Mouse (Mus musculus) G1E (cell line): ENCODE measurements around the gene St6gal1. TPM values are rescaled to one million over a fixed set of nuclear protein-coding genes. Genes with fewer than 3 reads are reported as not detected.

Experiments
- ATAC-seq: 2 replicates; pipeline ENCODE4 v1.8.0; 2016; ENCODE audit warnings: mild to moderate bottlenecking; ENCODE audit not compliant: insufficient number of reproducible peaks, poor library complexity, low FRiP score, severe bottlenecking; ENCODE audit errors: extremely low read depth
- DNase-seq: peaks from one replicate; pipeline ENCODE4 v3.0.0; 2012; ENCODE audit warnings: low spot score
- H3K27me3 ChIP-seq: 2 replicates; pipeline ENCODE4 v1.6.1; 2012; ENCODE audit warnings: mild to moderate bottlenecking, low read length, inconsistent platforms; ENCODE audit not compliant: insufficient read depth
- H3K36me3 ChIP-seq: replicated peaks from 2 replicates; pipeline ENCODE3; 2012; ENCODE audit warnings: mild to moderate bottlenecking, inconsistent platforms
- H3K4me1 ChIP-seq: 2 replicates; pipeline ENCODE4 v1.6.1; 2012; ENCODE audit warnings: low read depth, low read length, inconsistent platforms, mixed read lengths; ENCODE audit not compliant: insufficient read depth
- H3K4me3 ChIP-seq: 2 replicates; pipeline ENCODE4 v1.5.1; 2012; ENCODE audit warnings: low read depth, mild to moderate bottlenecking, inconsistent platforms, low read length, moderate library complexity, mixed read lengths
- H3K9me3 ChIP-seq: replicated peaks from 2 replicates; pipeline ENCODE4 v1.6.1; 2012; ENCODE audit warnings: inconsistent platforms
- CTCF ChIP-seq: IDR thresholded peaks from 2 replicates; pipeline ENCODE4 v1.5.1; 2012; ENCODE audit warnings: low read depth, low read length, inconsistent platforms, mixed read lengths
- GATA1 ChIP-seq: IDR thresholded peaks from 2 replicates; pipeline ENCODE4 v1.6.1; 2012; ENCODE audit warnings: borderline replicate concordance, low read length, inconsistent platforms, mixed read lengths
- GATA2 ChIP-seq: IDR thresholded peaks from 2 replicates; pipeline ENCODE4 v1.6.1; 2012; ENCODE audit warnings: low read depth, low read length, inconsistent platforms, borderline replicate concordance
- POLR2AphosphoS5 ChIP-seq: IDR thresholded peaks from 2 replicates; pipeline ENCODE4 v1.6.1; 2012; ENCODE audit warnings: low read depth, low read length, inconsistent platforms; ENCODE audit not compliant: insufficient replicate concordance
- TAL1 ChIP-seq: conservative IDR thresholded peaks from 2 replicates; pipeline ENCODE4 v1.6.1; 2012; ENCODE audit warnings: low read depth, low read length, inconsistent platforms, mixed read lengths
- polyA plus RNA-seq: library from polyadenylated mRNA; stranded (reverse); fragments of >175 nt; gene quantifications from 2 replicates; pipeline ENCODE4 v1.2.3, GENCODE M21; 2012
- total RNA-seq, 2 experiments: library from RNA; stranded (forward) in 1 of 2; stranded (reverse) in 1 of 2; fragments of 200-1000 nt in 1 of 2; fragments of >200 nt in 1 of 2; fragmentation: Nextera tagmentation in 1 of 2; gene quantifications; 2 replicates each; pipeline ENCODE4 v1.2.3; 2014 to 2017

Gene St6gal1
- total and polyA plus RNA-seq, 3 experiments = 0.24 to 4.0 (median 3.0) TPM

GRCm38 (mm10) chr16:23287312-23288040, 62.9 kb downstream of the St6gal1 start:
- H3K9me3 ChIP-seq = no peaks in the 10 kb centered on the region; the same call in 1 of the 2 replicates
- no peak overlapping the region for H3K4me3 ChIP-seq
- no peak for ATAC-seq
- TF ChIP-seq GATA1 = no peak
- no peak for TF ChIP-seq TAL1
- TF ChIP-seq GATA2 = no peak
- no peak for TF ChIP-seq POLR2AphosphoS5
- no peak for TF ChIP-seq CTCF
- H3K36me3 ChIP-seq = no peaks in the 10 kb centered on the region
- H3K4me1 ChIP-seq = peaks cover 4% of the 10 kb centered on the region; the same call in 1 of the 2 replicates
- no peaks in the 10 kb centered on the region for H3K27me3 ChIP-seq
- DNase-seq = no peak

DNA sequence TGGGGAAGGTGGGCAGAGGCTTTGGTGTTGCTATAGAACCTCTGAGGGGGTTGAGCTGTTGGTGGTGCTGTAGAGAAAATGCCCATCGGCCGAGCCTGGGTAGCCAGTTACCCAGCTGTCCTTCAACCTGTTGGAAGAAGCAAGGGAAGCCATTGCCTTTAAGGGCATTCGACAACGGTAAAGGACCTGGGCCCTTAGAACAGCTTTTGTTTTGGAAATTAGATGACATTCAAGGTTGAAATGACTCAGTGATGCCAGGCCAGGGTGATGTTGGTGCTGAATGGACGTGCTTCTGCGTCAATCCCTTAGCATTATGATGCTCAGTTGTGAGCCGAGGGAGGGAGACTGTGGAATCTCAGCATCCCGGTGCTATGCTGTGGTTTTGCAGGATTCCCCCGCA, 63.6 kb downstream of the St6gal1 start:
- no peak overlapping the region for H3K4me3 ChIP-seq
- TF ChIP-seq GATA1 (no peak), POLR2AphosphoS5 (no peak), GATA2 (no peak), TAL1 (no peak), CTCF (no peak)
- H3K36me3 ChIP-seq = no peaks in the 10 kb centered on the region
- ATAC-seq (no peak), DNase-seq (no peak)
- H3K4me1 ChIP-seq = no peaks in the 10 kb centered on the region
- H3K27me3 ChIP-seq = no peaks in the 10 kb centered on the region
- no peaks in the 10 kb centered on the region; the same call in 1 of the 2 replicates for H3K9me3 ChIP-seq

GRCm38 (mm10) chr16:23289424-23289823, 64.9 kb downstream of the St6gal1 start:
- no peak for DNase-seq
- Histone ChIP-seq H3K9me3 (no peaks in the 10 kb centered on the region; the same call in 1 of the 2 replicates), H3K4me1 (no peaks in the 10 kb centered on the region), H3K4me3 (no peak overlapping the region), H3K27me3 (no peaks in the 10 kb centered on the region), H3K36me3 (no peaks in the 10 kb centered on the region)
- TF ChIP-seq GATA2 = no peak
- no peak for TF ChIP-seq POLR2AphosphoS5
- no peak for TF ChIP-seq TAL1
- no peak for TF ChIP-seq CTCF
- TF ChIP-seq GATA1 = no peak
- no peak for ATAC-seq

DNA sequence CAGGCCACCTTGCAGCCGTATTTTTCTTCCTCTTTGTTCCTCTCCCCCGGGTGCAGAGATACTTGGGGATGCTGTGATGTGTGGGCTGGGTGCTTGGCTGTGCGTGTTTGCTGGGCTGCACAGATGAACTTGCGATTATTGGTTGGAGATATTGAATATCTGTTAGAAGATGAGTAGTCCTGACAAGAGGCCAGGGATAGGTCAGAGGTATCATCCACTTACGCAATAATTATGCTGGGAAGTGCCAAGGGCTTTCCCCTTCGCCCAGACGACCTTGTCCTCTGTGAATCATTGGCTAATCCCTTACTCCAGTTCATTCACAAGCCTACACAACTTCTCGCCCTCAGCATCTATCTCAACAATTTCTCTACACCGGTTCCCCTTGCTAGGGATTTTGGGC, 65.6 kb downstream of the St6gal1 start:
- Histone ChIP-seq H3K4me1 (no peaks in the 10 kb centered on the region), H3K27me3 (no peaks in the 10 kb centered on the region), H3K36me3 (no peaks in the 10 kb centered on the region), H3K9me3 (no peaks in the 10 kb centered on the region; the same call in 1 of the 2 replicates), H3K4me3 (no peak overlapping the region)
- DNase-seq = no peak
- TF ChIP-seq GATA1 = no peak
- no peak for TF ChIP-seq POLR2AphosphoS5
- TF ChIP-seq TAL1 = no peak
- no peak for TF ChIP-seq CTCF
- TF ChIP-seq GATA2 = no peak
- no peak for ATAC-seq

DNA sequence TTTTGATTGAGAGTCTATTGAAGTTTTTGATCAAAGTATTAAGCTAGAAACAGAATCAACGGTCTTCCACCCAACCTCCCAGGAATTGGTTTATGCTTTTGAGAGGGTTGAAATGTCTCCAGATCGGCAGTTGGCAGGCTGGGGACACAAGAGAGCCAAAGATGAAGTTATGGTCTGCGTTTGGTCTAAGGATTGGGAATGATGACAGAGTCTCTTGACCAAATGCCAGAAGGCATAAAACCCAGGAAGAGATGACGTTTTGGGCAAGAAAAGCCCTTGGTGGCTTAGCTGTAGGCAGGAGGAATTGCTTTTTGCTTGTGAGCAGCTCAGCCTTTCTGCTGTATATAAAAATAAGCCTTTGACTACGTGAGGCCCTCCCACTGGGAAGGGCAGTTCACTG, 67.0 kb downstream of the St6gal1 start:
- no peak for ATAC-seq
- no peaks in the 10 kb centered on the region for H3K36me3 ChIP-seq
- no peaks in the 10 kb centered on the region for H3K27me3 ChIP-seq
- no peak overlapping the region for H3K4me3 ChIP-seq
- H3K9me3 ChIP-seq = no peaks in the 10 kb centered on the region
- TF ChIP-seq CTCF (no peak), GATA1 (no peak)
- H3K4me1 ChIP-seq = no peaks in the 10 kb centered on the region
- DNase-seq = no peak

DNA sequence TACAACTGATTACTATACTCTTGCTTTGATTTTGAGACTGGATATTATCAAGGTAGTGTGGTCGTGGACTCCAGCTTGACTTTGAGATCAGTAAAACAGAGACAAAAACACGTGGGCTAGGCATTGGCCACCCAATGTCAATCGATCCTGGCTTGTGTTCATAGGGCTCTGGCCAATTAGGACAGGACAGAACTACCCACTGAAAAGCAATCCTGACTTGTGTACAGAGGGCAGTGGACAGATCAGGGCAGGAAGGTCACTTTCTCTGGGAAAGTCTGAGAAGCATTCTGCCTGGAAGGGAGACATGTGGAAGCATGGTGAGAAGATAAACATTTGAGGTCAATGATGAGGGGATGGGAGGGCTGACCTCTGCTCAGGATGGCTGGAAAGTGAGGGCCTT, 69.7 kb downstream of the St6gal1 start:
- DNase-seq (no peak), ATAC-seq (no peak)
- no peaks in the 10 kb centered on the region for H3K4me1 ChIP-seq
- TF ChIP-seq TAL1 = no peak
- TF ChIP-seq CTCF = no peak
- TF ChIP-seq POLR2AphosphoS5 = no peak
- no peak for TF ChIP-seq GATA1
- TF ChIP-seq GATA2 = no peak
- H3K27me3 ChIP-seq = no peaks in the 10 kb centered on the region
- no peaks in the 10 kb centered on the region for H3K9me3 ChIP-seq
- H3K36me3 ChIP-seq = no peaks in the 10 kb centered on the region
- no peak overlapping the region for H3K4me3 ChIP-seq

- no peak for ATAC-seq
- H3K9me3 ChIP-seq = no peaks in the 10 kb centered on the region
- H3K36me3 ChIP-seq = no peaks in the 10 kb centered on the region
- no peak overlapping the region for H3K4me3 ChIP-seq
- no peak for DNase-seq
- no peak for TF ChIP-seq POLR2AphosphoS5
- no peak for TF ChIP-seq CTCF
- TF ChIP-seq GATA2 = no peak
- TF ChIP-seq GATA1 = no peak
- no peak for TF ChIP-seq TAL1
- H3K27me3 ChIP-seq = no peaks in the 10 kb centered on the region
- H3K4me1 ChIP-seq = no peaks in the 10 kb centered on the region
These were observed 70.2 kb downstream of the St6gal1 start for GRCm38 (mm10) chr16:23294747-23295146.
